Mouse (Mus musculus): ENCODE measurements around the gene Hpse. TPM values are rescaled to one million over a fixed set of nuclear protein-coding genes. Genes with fewer than 3 reads are reported as not detected.

The Hpse gene
- total RNA-seq, 2 experiments from 2014 or later = 1.3 to 1.8 TPM

GRCm38 (mm10) chr5:100700861-100701620 lies 18.5 kb downstream of the Hpse start:
- intact Hi-C loops (cut with DNase I) = no loop called here
- DNase-seq (ENCODE audit: low spot score in 2 of 2) = no peak

GRCm38 (mm10) chr5:100697886-100698285 lies 21.6 kb downstream of the Hpse start:
- intact Hi-C loops (cut with DNase I) = no loop called here

GRCm38 (mm10) chr5:100697398-100697797 lies 22.1 kb downstream of the Hpse start:
- no peak for DNase-seq (ENCODE audit: low spot score in 2 of 2)
- intact Hi-C loops (cut with DNase I) = no loop called here

More at GRCm38 (mm10) chr5:100697886-100698285, 21.6 kb downstream of the Hpse start:
- no peak for DNase-seq (ENCODE audit: low spot score in 2 of 2)

GRCm38 (mm10) chr5:100685631-100686030 lies 33.9 kb downstream of the Hpse start:
- intact Hi-C loops (cut with DNase I) = no loop called here

GRCm38 (mm10) chr5:100680542-100680933 lies 39.0 kb downstream of the Hpse start:
- intact Hi-C loops (cut with DNase I) = no loop called here

More at GRCm38 (mm10) chr5:100685631-100686030, 33.9 kb downstream of the Hpse start:
- DNase-seq (ENCODE audit: low spot score in 2 of 2) = no peak

GRCm38 (mm10) chr5:100679911-100680541 lies 39.5 kb downstream of the Hpse start:
- intact Hi-C loops (cut with DNase I) = loop anchor here (5.0 kb wide), 1 partner anchor 237 kb away; no protein-coding TSS in a partner anchor
- no peak for DNase-seq (ENCODE audit: low spot score in 2 of 2)

More at GRCm38 (mm10) chr5:100680542-100680933, 39.0 kb downstream of the Hpse start:
- no peak for DNase-seq (ENCODE audit: low spot score in 2 of 2)

- DNase-seq (ENCODE audit: low spot score in 2 of 2) = peak; percentile 52 to 62
- intact Hi-C loops (cut with DNase I) = loop anchor here (5.0 kb wide), 1 partner anchor 242 kb away; no protein-coding TSS in a partner anchor
Observed at GRCm38 (mm10) chr5:100674711-100675376, 44.7 kb downstream of the Hpse start, which contains the start of gene Coq2. Gene Coq2, minus strand, starts transcription at chr5:100675140.

GRCm38 (mm10) chr5:100673745-100674486 lies 45.6 kb downstream of the Hpse start:
- intact Hi-C loops (cut with DNase I) = no loop called here

GRCm38 (mm10) chr5:100672403-100672802 lies 47.1 kb downstream of the Hpse start:
- intact Hi-C loops (cut with DNase I) = no loop called here
- DNase-seq (ENCODE audit: low spot score in 2 of 2) = no peak

More at GRCm38 (mm10) chr5:100673745-100674486, 45.6 kb downstream of the Hpse start:
- peak; percentile 88 to 91 for DNase-seq (ENCODE audit: low spot score in 2 of 2)

GRCm38 (mm10) chr5:100671897-100672296 lies 47.6 kb downstream of the Hpse start:
- intact Hi-C loops (cut with DNase I) = no loop called here
- DNase-seq (ENCODE audit: low spot score in 2 of 2) = no peak

GRCm38 (mm10) chr5:100671398-100671797 lies 48.1 kb downstream of the Hpse start:
- intact Hi-C loops (cut with DNase I) = no loop called here
- no peak for DNase-seq (ENCODE audit: low spot score in 2 of 2)

GRCm38 (mm10) chr5:100666965-100667364 lies 52.6 kb downstream of the Hpse start:
- intact Hi-C loops (cut with DNase I) = no loop called here
- no peak for DNase-seq (ENCODE audit: low spot score in 2 of 2)

- intact Hi-C loops (cut with DNase I) = loop anchor here (5.0 kb wide), 2 partner anchors 102 to 117 kb away; no protein-coding TSS in a partner anchor
- no peak for DNase-seq (ENCODE audit: low spot score in 2 of 2)
Observed at GRCm38 (mm10) chr5:100663854-100664253, 55.7 kb downstream of the Hpse start.

- no peak for DNase-seq (ENCODE audit: low spot score in 2 of 2)
- intact Hi-C loops (cut with DNase I) = loop anchor here (5.0 kb wide), 2 partner anchors 101 to 116 kb away; no protein-coding TSS in a partner anchor
Observed at GRCm38 (mm10) chr5:100663011-100663410, 56.5 kb downstream of the Hpse start.

- DNase-seq (ENCODE audit: low spot score in 2 of 2) = no peak
- intact Hi-C loops (cut with DNase I) = no loop called here
Observed at GRCm38 (mm10) chr5:100658460-100658859, 61.1 kb downstream of the Hpse start.

GRCm38 (mm10) chr5:100656352-100656751 lies 63.2 kb downstream of the Hpse start:
- intact Hi-C loops (cut with DNase I) = no loop called here
- DNase-seq (ENCODE audit: low spot score in 2 of 2) = no peak

- DNase-seq (ENCODE audit: low spot score in 2 of 2) = no peak
- intact Hi-C loops (cut with DNase I) = no loop called here
Observed at GRCm38 (mm10) chr5:100652327-100652726, 67.2 kb downstream of the Hpse start.

GRCm38 (mm10) chr5:100651486-100651885 lies 68.0 kb downstream of the Hpse start:
- intact Hi-C loops (cut with DNase I) = no loop called here
- no peak for DNase-seq (ENCODE audit: low spot score in 2 of 2)

- no peak for DNase-seq (ENCODE audit: low spot score in 2 of 2)
- intact Hi-C loops (cut with DNase I) = no loop called here
Observed at GRCm38 (mm10) chr5:100650969-100651368, 68.5 kb downstream of the Hpse start.

Measured in left cerebral cortex, postnatal 36 days (tissue).